Mouse (Mus musculus) embryonic facial prominence, embryonic 14.5 days (tissue): Measurements from ENCODE around the gene Bnc2. TPM values are rescaled to one million over a fixed set of nuclear protein-coding genes. Genes with fewer than 3 reads are reported as not detected.

Source experiments
- ATAC-seq: fragments of 200-750 bp; cut with Nextera tagmentation; 2 replicates; pipeline ENCODE4 v1.8.0; 2017; ENCODE audit warnings: low read depth, moderate number of reproducible peaks, moderate TSS enrichment
- DNase-seq: peaks from one replicate; pipeline ENCODE4 v3.0.0-alpha.2; 2015; ENCODE audit warnings: low spot score
- H3K27ac ChIP-seq: fragments of 300-500 bp; sonication (generic); replicated peaks from 2 replicates; pipeline ENCODE4 v1.5.1; 2014; ENCODE audit warnings: low read depth, mild to moderate bottlenecking, low read length, moderate library complexity
- H3K27me3 ChIP-seq: fragments of 300-500 bp; sonication (generic); replicated peaks from 2 replicates; pipeline ENCODE4 v1.6.1; 2014; ENCODE audit warnings: low read length; ENCODE audit not compliant: control insufficient read depth, insufficient read depth
- H3K36me3 ChIP-seq: fragments of 300-500 bp; sonication (generic); 2 replicates; pipeline ENCODE4 v1.6.1; 2014; ENCODE audit warnings: low read length, mixed read lengths; ENCODE audit not compliant: control insufficient read depth, insufficient read depth
- H3K4me1 ChIP-seq: fragments of 300-500 bp; sonication (generic); 2 replicates; pipeline ENCODE4 v1.6.1; 2014; ENCODE audit warnings: antibody characterized with exemption, low read length; ENCODE audit not compliant: control insufficient read depth, insufficient read depth
- H3K4me2 ChIP-seq: fragments of 300-500 bp; sonication (generic); 2 replicates; pipeline ENCODE4 v1.6.1; 2014; ENCODE audit warnings: low read depth, mild to moderate bottlenecking, low read length, moderate library complexity, mixed read lengths
- H3K4me3 ChIP-seq: fragments of 300-500 bp; sonication (generic); 2 replicates; pipeline ENCODE4 v1.5.1; 2014; ENCODE audit warnings: low read depth, mild to moderate bottlenecking, low read length
- H3K9ac ChIP-seq: fragments of 300-500 bp; sonication (generic); 2 replicates; pipeline ENCODE4 v1.6.1; 2014; ENCODE audit warnings: low read depth, mild to moderate bottlenecking, low read length, moderate library complexity, mixed read lengths
- H3K9me3 ChIP-seq: fragments of 300-500 bp; sonication (generic); 2 replicates; pipeline ENCODE4 v1.6.1; 2016; ENCODE audit warnings: low read length; ENCODE audit not compliant: control insufficient read depth
- WGBS: fragments of 180-500 bp; shearing (Covaris S2); extraction: QIAGEN DNeasy Blood & Tissue Kit; methylation state at CpG from one replicate; pipeline ENCODE4 v1.1.7; 2014; 5-methylcytosine and 5-hydroxymethylcytosine counted together
- polyA plus RNA-seq: library from polyadenylated mRNA; unstranded; fragments of >200 nt; fragmentation: Nextera tagmentation; extraction: Ambion mirVana; gene quantifications from 2 replicates; pipeline ENCODE4 v1.2.1, GENCODE M21; 2014

The Bnc2 gene
- polyA plus RNA-seq, 1 experiment from 2014 or later: 23.9 TPM

DNA sequence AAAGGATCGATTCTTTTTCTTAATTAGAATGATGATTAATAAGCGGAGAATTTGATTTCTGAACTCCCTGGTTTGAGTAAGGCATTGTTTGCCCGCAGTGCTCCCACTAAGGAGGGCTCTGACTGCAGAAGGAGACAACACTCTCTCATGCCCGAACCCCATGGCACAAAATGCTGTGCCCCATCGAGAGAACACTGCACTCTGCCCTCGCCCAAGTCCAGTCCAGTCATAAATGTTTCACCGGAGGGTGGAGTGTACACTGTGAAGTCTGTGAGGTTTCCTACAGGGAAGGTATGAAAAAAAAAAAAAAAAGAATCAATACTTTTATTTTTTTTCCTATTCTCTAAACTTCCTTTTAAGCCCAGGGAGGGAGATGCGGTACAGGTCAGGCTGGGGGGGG is 135.7 kb downstream of the Bnc2 start:
- no peak for ATAC-seq
- no peak overlapping the region for H3K27ac ChIP-seq
- H3K9me3 ChIP-seq: no peaks in the 10 kb centered on the region
- peaks cover 9% of the 10 kb centered on the region for H3K4me1 ChIP-seq
- 74% methylated on average over 8 of the region's 8 CpGs for WGBS
- H3K27me3 ChIP-seq: no peaks in the 10 kb centered on the region
- no peak overlapping the region for H3K4me3 ChIP-seq
- no peak overlapping the region for H3K4me2 ChIP-seq
- no peaks in the 10 kb centered on the region for H3K36me3 ChIP-seq
- DNase-seq: no peak
- no peak overlapping the region for H3K9ac ChIP-seq

DNA sequence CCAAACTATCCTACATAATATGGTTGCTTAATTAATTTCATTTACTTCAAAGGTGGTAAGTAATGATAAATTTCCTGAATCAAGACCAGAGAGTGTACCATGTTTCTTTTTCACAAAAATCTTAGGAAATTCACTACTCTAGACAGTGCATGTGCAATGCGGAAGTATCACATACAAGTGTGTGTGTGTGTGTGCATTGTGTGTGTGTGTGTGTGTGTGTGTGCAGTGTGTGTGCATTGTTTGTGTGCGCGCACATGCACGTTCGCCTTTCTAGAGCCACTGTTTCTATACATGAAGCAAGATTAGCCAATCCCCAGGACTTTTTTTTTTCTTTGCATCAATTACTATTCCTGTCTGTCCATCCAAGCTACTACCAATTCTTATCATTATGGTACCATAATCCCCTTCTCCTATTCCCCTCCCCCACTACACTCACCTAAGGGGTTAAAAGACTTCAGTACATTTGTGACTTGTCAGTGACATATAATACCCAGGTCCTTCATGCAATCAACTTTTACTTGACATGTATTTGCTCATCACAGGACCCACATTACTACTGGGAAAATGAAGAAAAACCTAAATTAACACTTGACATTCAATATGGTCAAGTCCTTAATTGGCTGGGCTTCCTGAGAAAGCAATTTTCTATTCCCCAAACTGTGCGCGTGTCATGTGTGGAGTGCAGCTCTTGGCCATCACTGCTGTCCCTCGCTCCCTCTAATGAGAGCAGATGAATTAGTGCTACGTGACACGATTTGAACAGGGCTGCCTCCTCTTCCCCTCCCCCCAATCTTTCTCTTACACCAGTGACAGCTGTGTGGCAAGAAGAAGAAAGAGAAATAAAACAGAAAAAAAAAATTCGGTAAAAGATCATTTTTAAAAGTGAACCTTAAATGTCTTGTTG is 145.9 kb downstream of the Bnc2 start:
- no peak overlapping the region for H3K4me3 ChIP-seq
- H3K27me3 ChIP-seq: no peaks in the 10 kb centered on the region
- ATAC-seq: no peak
- no peak for DNase-seq
- no peak overlapping the region for H3K4me2 ChIP-seq
- no peak overlapping the region for H3K9ac ChIP-seq
- no peak overlapping the region for H3K27ac ChIP-seq
- H3K4me1 ChIP-seq: peaks cover 13% of the 10 kb centered on the region
- no peaks in the 10 kb centered on the region for H3K36me3 ChIP-seq
- H3K9me3 ChIP-seq: no peaks in the 10 kb centered on the region
- 70% methylated on average over 11 of the region's 11 CpGs for WGBS

DNA sequence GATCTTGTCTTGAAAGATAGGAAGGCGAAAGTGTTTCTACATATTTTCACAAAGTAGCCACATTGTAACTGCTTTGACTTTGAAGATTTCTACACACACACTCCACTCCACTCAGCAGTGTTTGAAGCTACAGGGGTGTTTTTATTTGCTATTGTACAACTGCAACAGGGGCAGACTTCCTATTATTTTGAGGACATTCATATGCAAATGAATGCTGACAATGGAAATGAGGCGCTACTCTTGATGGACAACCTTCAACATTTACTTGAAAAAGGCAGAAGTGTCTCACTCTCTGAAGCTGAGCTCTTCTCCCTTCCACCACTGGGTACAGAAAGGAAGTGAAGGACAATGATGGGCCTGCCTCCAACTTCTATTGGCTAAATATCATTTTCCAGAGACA is 146.7 kb downstream of the Bnc2 start:
- no peak for ATAC-seq
- peaks cover 21% of the 10 kb centered on the region for H3K4me1 ChIP-seq
- DNase-seq: no peak
- H3K27me3 ChIP-seq: no peaks in the 10 kb centered on the region
- H3K36me3 ChIP-seq: no peaks in the 10 kb centered on the region
- WGBS: 81% methylated on average over 2 of the region's 2 CpGs
- no peak overlapping the region for H3K9ac ChIP-seq
- H3K9me3 ChIP-seq: no peaks in the 10 kb centered on the region
- H3K4me2 ChIP-seq: no peak overlapping the region
- no peak overlapping the region for H3K27ac ChIP-seq
- no peak overlapping the region for H3K4me3 ChIP-seq

DNA sequence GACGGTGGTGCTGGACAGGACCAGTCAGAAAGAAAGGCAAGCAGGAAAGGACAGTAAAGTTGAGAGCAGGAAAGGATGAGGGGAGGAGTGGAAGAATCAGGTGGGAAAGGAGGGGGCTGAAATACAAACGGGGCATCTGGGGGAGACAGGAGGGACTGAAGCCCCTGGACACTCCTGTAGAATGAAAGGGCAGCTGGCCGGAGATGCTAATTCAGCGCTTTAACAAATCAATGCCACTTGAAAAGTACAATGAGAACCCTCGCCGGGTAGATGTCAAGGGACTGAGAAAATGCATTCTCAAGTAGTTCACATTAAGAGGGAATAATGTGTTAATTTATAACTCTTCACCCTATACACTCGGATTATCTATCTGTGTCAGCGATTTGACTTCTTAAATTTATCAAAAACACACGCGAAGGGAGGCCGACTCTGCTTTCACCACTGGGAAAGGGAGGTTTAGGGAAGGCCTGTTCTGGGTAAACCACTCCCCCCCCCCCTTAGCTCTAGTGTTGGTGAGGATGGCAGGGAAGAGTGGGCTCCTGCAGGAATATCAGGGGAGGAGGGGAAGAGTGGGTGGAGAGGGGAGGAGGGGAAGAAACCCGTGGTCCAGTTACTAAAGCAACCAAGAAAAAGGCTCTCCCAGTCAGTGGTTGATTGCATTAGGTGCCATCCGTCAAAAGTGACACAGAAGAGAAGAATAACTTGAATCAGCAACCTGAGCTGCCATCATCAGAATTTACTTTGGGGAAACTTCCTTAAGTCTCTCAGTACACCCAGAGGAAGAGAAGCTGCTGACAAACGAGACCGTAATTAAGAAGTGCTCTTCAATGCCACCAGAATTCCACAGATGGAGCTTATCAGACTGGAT is 147.8 kb downstream of the Bnc2 start:
- 24% methylated on average over 15 of the region's 15 CpGs for WGBS
- Histone ChIP-seq H3K27ac (no peak overlapping the region), H3K9ac (no peak overlapping the region), H3K9me3 (no peaks in the 10 kb centered on the region), H3K4me3 (no peak overlapping the region), H3K27me3 (no peaks in the 10 kb centered on the region), H3K36me3 (no peaks in the 10 kb centered on the region), H3K4me2 (no peak overlapping the region), H3K4me1 (peaks cover 30% of the 10 kb centered on the region)
- no peak for ATAC-seq
- no peak for DNase-seq

DNA sequence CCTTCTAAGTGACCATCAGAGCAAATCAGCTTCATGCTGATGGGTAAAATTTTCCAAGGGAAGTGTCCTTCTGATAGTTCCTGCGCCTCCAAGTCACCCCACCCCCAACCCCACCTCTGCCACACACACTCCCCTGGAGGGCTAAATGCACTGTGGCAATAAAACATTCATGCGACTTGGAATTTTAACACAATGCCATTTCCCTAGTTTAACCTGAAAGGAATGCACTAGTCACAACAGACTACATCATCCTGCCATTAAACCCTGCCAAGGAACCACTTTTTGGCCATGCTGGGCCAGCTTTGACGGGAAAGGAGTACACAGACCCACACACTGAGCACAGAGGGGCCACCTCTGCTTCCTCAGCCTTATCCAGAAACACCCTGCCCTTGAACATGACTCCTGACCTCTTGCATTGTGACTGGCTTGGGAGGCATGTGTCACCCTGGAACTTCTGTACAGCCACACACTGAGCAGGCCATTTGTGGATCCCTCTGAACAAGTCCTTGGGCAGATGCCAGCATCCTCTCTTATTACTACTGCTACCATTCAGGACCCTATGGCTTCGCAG is 151.3 kb downstream of the Bnc2 start:
- H3K4me3 ChIP-seq: no peak overlapping the region
- H3K4me2 ChIP-seq: no peak overlapping the region
- H3K9me3 ChIP-seq: no peaks in the 10 kb centered on the region
- DNase-seq (peak; percentile 72), ATAC-seq (peak; percentile 37; the same call in 1 of the 2 replicates)
- peaks cover 30% of the 10 kb centered on the region for H3K4me1 ChIP-seq
- peak overlapping the region; percentile 72 for H3K27ac ChIP-seq
- no peaks in the 10 kb centered on the region for H3K36me3 ChIP-seq
- H3K27me3 ChIP-seq: no peaks in the 10 kb centered on the region
- H3K9ac ChIP-seq: no peak overlapping the region
- WGBS: 33% methylated on average over 4 of the region's 4 CpGs

DNA sequence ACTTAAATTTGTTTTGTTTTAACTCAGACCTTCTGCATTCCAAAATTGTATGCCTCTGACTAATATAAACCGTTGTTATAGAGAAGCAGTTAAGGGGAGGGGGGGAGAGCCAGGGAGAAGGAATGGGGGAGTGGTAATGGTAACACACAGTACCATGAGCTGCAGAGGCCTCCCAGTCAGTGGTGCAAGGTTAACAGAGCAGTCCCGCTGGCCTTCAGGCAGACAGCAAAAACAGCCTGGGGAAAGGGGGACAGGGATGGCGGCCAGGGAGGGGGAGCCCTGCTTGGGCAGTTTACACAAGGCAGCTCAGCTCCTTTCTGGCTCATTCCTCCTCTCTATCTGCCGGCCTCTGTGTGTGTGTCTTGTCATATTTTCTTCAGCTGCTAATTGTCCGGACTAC is 151.9 kb downstream of the Bnc2 start:
- Histone ChIP-seq H3K9ac (peak overlapping the region; percentile 44; the same call in 1 of the 2 replicates), H3K4me2 (no peak overlapping the region), H3K27me3 (no peaks in the 10 kb centered on the region), H3K9me3 (no peaks in the 10 kb centered on the region), H3K4me3 (no peak overlapping the region), H3K36me3 (no peaks in the 10 kb centered on the region), H3K4me1 (peaks cover 30% of the 10 kb centered on the region), H3K27ac (peak overlapping the region; percentile 72)
- ATAC-seq: peak; percentile 67; the same call in 1 of the 2 replicates
- 7% methylated on average over 5 of the region's 5 CpGs for WGBS
- DNase-seq: peak; percentile 68

DNA sequence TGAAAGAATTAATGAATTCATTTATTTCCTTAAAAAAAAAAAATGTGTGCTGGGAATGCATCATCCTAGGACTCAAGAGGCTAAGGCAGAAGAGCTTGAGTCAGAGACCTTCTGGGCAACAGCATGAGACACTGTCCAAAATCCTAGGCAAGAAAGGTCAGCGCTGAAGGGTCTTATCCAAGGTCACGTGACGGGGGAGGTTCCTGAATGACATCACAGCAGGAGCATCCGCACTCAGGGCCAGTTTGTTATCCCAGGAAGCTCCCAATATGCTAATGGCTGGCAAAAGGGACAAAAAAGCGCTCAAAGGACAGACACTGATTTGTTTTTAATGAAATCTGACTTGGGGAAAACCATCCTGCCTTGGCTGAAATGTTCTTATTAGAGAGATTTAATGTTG is 153.5 kb downstream of the Bnc2 start:
- Histone ChIP-seq H3K36me3 (no peaks in the 10 kb centered on the region), H3K27ac (no peak overlapping the region), H3K4me3 (no peak overlapping the region), H3K9ac (no peak overlapping the region), H3K4me1 (peaks cover 25% of the 10 kb centered on the region), H3K9me3 (no peaks in the 10 kb centered on the region), H3K4me2 (no peak overlapping the region), H3K27me3 (no peaks in the 10 kb centered on the region)
- 87% methylated on average over 5 of the region's 5 CpGs for WGBS
- DNase-seq: no peak
- ATAC-seq: no peak

DNA sequence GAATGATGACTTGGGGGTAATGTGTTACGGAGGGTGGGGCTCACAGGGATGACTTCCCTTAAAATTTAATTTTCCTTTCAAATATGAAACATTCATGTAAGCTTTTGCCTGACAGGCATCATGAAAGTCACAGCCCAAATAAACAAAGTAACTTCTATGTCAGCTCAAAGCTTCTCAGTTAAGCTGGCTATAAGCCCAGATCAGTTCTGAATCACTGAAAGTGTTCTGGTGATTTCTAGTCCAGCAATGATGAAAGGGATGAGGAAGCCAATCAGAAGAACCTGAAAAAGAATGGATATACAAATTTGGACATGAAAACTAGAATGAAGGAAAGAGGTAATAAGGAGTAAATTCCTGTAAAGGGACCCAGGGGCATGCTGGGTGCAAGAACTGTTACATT is 164.6 kb downstream of the Bnc2 start:
- no peak overlapping the region for H3K4me2 ChIP-seq
- H3K36me3 ChIP-seq: no peaks in the 10 kb centered on the region
- DNase-seq (peak; percentile 80), ATAC-seq (no peak)
- 48% methylated on average over 1 of the region's 1 CpGs for WGBS
- H3K27ac ChIP-seq: no peak overlapping the region
- H3K4me3 ChIP-seq: no peak overlapping the region
- H3K27me3 ChIP-seq: no peaks in the 10 kb centered on the region
- H3K9ac ChIP-seq: no peak overlapping the region
- no peaks in the 10 kb centered on the region for H3K9me3 ChIP-seq
- H3K4me1 ChIP-seq: peaks cover 1% of the 10 kb centered on the region; the same call in 1 of the 2 replicates
